Mouse (Mus musculus): ENCODE results near the gene Ctf2.

The Ctf2 gene

GRCm38 (mm10) chr7:127760478-127760877 lies 28.5 kb upstream of the Ctf2 start:
- in situ Hi-C loops (cut with MboI, MseI), result no loop called here

DNA sequence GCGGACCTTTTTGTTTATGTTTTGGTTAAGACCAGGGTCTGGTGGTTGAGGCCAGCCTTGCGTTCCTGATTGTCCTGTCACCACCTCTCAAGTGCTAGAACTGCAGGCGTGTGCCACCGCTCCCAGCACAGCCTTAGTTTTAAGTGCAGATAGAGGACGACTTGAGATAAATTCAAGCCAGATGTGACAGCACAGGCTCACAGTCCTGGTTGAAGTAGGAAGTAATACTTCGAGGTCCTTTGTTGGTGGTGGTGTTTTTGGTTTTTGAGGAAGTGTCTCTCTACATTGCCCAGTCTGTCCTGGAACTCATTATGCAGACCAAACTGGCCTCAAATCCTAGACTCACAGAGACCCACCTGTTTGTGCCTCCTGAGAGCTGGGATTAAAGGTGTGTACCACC lies 27.8 kb upstream of the Ctf2 start:
- in situ Hi-C loops (cut with MboI, MseI), result no loop called here

- in situ Hi-C loops (cut with MboI, MseI), result no loop called here
These were observed 21.8 kb upstream of the Ctf2 start for GRCm38 (mm10) chr7:127753741-127754140.

DNA sequence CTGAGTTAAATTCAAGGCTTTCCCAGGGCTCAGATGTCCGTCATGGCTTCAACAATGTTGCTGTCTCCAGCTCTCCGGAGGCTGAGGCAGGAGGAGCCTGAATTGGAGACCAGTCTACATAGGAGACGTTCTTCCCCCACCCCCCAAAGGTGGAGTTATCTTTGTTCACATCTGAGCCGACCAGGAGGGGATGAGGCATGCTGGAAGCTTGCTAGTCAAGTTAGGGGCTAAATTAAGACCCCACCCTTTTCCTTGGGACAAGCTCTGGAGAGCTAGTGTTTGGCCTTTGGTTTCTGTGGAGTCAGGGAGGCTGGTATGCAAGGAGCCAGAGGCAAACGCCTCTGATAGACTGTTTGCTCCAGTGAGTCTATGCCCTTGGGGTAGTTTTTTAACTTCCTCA lies 21.2 kb upstream of the Ctf2 start:
- in situ Hi-C loops (cut with MboI, MseI), result no loop called here

DNA sequence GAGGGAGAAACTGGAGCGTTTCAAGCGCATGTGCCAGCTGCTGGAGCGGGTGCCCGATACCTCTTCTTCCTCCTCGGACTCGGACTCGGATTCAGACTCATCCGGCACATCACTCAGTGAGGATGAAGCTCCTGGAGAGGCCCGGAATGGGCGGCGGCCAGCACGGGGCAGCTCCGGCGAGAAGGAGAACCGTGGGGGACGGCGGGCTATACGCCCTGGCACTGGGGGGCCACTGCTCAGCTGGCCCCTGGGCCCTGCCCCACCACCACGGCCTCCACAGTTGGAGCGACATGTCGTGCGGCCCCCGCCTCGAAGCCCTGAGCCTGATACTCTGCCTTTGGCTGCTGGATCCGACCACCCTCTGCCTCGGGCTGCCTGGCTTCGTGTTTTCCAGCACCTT lies 20.1 kb upstream of the Ctf2 start:
- in situ Hi-C loops (cut with MboI, MseI), result no loop called here

- in situ Hi-C loops (cut with MboI, MseI), result no loop called here
These were observed 19.7 kb upstream of the Ctf2 start for GRCm38 (mm10) chr7:127751619-127752018.

DNA sequence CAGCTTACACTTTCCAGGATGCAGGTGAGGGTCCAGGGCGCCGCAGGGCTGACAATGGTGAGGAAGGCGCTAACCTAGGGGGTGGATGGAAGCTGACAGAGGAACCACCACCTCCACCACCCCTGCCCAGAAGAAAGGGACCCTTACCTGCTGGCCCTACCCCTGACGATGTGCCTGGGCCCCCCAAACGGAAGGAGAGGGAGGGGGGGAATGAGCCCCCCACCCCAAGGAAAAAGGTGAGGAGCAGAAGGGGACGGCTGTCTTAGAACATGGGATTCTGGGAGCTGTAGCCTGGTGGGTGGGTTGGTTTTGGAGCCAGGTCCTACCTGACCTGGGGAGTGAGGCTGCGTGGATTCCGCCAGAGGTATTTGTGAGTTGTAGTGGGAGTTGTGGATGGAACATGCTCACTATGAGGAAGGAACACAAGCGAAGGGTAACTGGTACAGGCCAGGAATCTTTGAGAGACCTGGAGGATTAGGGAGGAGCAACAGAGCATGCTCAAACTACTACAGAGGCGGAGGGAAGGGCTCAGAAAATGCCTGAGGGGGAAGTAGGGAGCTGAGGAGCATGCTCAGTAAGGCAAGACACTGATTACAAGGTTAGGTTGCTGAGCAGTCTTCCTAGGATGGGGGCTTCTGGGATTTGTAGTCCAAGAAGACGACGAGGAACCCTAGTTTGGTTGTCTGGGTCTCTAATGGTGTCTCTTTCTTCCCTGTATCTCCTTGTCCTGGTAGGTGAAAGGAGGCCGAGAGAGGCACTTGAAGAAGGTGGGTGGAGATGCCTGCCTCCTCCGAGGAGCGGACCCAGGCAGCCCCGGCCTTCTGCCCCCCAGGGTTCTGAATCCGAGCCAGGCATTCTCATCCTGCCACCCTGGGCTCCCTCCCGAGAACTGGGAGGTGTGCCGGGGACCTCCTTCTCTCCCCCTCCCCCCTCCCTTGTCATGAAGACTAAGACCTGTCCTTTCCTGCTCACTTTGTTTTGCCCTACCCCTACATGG lies 18.5 kb upstream of the Ctf2 start:
- in situ Hi-C loops (cut with MboI, MseI), result no loop called here

DNA sequence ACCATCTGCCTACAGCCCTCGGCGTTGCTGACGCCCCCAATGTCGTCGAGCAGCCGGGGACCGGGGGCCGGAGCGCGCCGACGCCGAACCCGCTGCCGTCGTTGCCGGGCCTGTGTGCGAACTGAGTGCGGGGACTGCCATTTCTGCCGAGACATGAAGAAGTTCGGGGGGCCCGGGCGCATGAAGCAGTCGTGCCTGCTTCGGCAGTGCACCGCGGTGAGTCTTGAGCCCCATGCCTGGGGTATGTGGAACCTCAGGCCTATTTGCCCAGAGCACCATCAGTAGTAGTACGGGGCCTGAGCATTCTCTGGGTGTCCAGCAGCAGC lies 16.2 kb upstream of the Ctf2 start:
- in situ Hi-C loops (cut with MboI, MseI), result no loop called here

DNA sequence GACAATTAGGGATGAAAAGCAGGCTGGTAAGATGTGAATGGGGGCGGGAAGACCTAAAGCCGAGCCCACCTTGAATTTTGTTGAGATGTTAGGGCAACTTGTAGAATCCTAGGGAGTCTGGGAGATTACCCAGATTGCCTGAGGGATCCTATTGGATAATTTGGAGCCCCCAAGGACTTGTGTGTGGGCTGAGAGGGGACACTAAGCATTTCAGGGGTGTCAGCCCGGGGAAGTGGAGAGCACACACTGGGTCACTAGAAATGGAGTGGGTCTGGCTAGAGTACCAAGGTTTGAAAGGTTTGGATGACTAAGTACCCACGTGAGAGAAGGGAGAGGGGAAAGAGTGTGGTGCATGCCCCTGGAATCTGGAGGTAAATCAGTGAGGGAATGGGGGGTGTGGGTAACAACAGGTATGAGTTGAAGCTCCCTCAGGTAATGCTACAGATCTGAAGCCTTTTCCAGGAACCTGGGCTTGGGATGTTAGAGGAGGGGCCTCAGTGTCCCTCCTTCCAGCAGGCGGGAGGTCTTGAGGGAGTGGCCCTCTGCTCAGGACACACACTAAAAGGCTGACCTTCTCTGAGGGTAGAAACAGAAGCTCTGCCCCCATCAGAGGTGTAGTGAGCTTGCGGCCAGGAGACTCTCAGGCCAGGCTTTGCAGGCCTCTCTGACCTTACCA lies 15.7 kb upstream of the Ctf2 start:
- in situ Hi-C loops (cut with MboI, MseI), result no loop called here

GRCm38 (mm10) chr7:127746494-127747491 lies 14.8 kb upstream of the Ctf2 start:
- in situ Hi-C loops (cut with MboI, MseI), result no loop called here

DNA sequence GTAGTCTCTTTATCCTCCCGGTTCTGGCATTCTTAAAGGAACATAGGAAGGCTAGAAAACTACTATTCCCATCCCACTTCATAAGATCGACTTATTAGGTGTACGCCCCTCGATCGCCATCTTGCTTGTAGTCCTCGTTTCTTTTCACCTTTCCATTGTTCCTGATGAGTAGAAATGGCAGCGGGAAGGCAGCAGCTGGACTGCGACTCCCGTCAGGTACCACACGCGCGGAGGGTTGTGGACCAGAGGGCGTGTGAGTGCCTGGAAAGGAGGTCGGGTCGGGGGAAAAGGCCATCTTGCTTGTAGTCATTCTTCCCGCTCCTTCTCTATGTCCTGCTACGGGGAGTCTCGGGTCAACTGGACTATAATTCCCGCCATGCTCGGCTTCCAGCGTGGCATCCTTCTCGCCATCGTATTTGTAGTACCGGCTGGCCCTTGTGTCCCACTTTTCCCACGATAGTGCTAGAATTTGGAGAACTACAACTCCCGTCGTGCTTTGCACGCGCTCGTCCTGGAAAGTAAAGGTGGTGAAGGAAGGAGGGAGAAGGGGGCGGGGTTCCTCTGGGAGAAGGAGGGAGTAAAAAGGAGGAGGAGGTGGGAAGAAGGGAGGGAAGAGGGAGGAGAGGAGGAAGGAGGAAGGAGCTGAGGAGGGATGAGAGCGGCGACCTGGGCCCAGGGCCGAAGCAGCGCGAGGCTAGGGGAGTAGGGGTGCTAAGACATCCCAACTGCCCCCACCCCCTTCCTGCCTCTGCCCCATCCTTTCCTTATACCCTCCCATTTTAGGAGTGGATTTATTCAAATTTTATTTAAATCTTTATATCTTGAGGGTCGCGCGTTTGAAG lies 13.9 kb upstream of the Ctf2 start:
- in situ Hi-C loops (cut with MboI, MseI), result no loop called here

DNA sequence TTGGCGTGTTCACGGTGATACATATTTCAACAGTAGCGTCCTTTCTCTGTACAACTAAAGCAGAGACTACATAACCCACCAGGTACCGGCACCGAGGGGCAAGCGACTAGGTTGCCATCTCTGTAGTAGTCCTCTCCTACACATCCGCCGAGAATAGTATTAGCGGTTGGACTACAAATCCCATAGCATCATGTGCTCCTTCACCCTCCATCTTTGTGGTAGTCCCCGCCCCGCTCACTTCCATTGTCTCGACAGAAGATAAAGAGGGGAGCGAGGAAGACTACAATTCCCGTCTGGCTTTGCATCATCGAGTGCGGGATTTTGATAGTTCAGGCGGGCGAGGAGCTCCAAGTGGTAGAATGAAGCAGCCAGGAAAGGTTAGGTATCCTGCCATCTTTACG lies 13.3 kb upstream of the Ctf2 start:
- in situ Hi-C loops (cut with MboI, MseI), result no loop called here

- in situ Hi-C loops (cut with MboI, MseI), result no loop called here
These were observed 12.5 kb upstream of the Ctf2 start, which contains the start of gene Fbxl19 for GRCm38 (mm10) chr7:127744366-127745045. Gene Fbxl19, plus strand, starts transcription at chr7:127744543.

- in situ Hi-C loops (cut with MboI, MseI), result no loop called here
These were observed 1.8 kb downstream of the Ctf2 start for GRCm38 (mm10) chr7:127730170-127730569.

GRCm38 (mm10) chr7:127727898-127728297 lies 4.1 kb downstream of the Ctf2 start:
- in situ Hi-C loops (cut with MboI, MseI), result no loop called here

- in situ Hi-C loops (cut with MboI, MseI), result no loop called here
These were observed 6.0 kb downstream of the Ctf2 start for GRCm38 (mm10) chr7:127725924-127726323.

- in situ Hi-C loops (cut with MboI, MseI), result no loop called here
These were observed 6.5 kb downstream of the Ctf2 start for GRCm38 (mm10) chr7:127725490-127725889.

DNA sequence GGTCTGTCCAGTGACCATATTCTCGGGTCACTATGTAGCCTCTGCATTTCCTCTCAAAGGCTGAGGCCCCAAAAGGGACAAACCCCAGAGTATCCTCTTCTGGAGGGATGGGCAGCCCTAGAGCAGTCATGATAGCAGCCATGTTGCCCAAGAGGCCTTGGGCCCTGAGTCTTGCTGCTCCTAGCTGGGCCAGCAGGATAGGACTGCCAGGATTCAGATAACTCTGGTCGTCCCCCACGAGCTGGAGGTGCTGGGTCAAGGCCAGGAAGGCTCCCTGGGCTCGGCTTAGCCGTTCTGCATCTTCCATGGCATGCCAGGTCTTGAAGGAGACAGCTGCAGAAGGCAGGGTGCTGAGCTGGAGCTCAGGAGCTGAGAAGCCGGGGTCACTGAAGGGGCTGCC lies 12.7 kb downstream of the Ctf2 start:
- in situ Hi-C loops (cut with MboI, MseI), result no loop called here

- in situ Hi-C loops (cut with MboI, MseI), result no loop called here
These were observed 13.6 kb downstream of the Ctf2 start for GRCm38 (mm10) chr7:127718339-127718738.

DNA sequence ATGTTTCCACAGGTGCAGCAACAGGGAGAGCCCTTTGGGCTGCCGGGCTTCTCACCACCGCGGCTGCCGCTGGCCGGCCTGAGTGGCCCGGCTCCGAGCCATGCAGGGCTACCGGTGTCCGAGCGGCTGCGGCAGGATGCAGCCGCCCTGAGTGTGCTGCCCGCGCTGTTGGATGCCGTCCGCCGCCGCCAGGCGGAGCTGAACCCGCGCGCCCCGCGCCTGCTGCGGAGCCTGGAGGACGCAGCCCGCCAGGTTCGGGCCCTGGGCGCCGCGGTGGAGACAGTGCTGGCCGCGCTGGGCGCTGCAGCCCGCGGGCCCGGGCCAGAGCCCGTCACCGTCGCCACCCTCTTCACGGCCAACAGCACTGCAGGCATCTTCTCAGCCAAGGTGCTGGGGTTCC lies 15.0 kb downstream of the Ctf2 start:
- in situ Hi-C loops (cut with MboI, MseI), result no loop called here

All from T-helper 1 cell (primary cell).